Mouse (Mus musculus): ENCODE measurements at regions not wholly inside any gene's neighbourhood (a gene's known extent, or its start where the extent isn't known, plus 50 kb on each side); places are given as distances from the start of the nearest gene placed in this dataset.

- TF ChIP-seq E2F4 (IDR thresholded peaks at IDR 0.05; ENCODE audit: insufficient read depth) (no peak), POLR2A (IDR thresholded peaks at IDR 0.05; ENCODE audit: insufficient read length, low read depth) (no peak), USF1 (IDR thresholded peaks at IDR 0.05; ENCODE audit: low read depth) (no peak)
Measured at GRCm38 (mm10) chr2:166307551-166307950, 152.1 kb upstream of the Sulf2 start.
